Mouse (Mus musculus) small intestine, adult 2 months (tissue): ENCODE data around the gene Dnah7c.

Experiments
- CTCF ChIP-seq: fragments of 200-500 bp; IDR thresholded peaks from 2 replicates; pipeline ENCODE4 v1.5.1; 2012; ENCODE audit warnings: low read depth, mild to moderate bottlenecking, control low read depth, inconsistent platforms, low read length, moderate library complexity, mixed read lengths; ENCODE audit not compliant: insufficient replicate concordance, insufficient read length; ENCODE audit errors: extremely low read depth
- POLR2A ChIP-seq: fragments of 200-500 bp; IDR thresholded peaks from 2 replicates; pipeline ENCODE4 v1.6.1; 2012; ENCODE audit warnings: low read depth, mild to moderate bottlenecking, control low read depth, inconsistent platforms, low read length, moderate library complexity

DNA sequence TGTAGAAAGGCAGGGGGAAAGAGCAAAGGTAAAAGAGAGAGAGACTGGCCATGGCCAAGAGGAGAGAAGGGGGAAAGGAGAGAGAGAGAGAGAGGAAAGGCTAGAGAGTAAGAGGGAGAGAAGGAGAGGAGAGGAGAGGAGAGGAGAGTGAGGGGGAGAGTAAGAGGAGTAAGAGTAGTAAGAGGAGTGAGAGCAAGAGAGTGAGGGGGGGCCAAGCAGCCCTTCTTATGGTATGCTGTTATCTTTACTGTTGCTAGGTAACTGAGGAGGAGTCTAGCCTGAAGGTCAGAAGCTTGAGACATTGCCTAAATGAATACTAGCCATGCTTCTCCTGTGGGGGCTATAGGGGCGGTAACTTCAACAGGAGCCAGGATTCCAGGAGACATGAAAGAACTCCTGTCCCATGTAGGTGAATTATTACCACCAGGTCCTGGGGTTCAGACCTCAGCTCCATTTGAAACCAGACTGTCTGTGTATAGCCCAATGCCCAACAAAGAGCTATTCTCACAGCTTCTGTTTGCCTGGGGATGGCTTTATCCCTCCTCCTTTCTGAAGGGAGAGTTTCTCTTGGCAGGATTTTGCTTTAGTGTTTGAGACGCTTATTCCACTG, 119.5 kb downstream of the Dnah7c start:
- TF ChIP-seq POLR2A (no peak), CTCF (no peak)
